Mouse (Mus musculus) cerebellum, adult 2 months (tissue): ENCODE measurements at regions not wholly inside any gene's neighbourhood (a gene's known extent, or its start where the extent isn't known, plus 50 kb on each side); places are given as distances from the start of the nearest gene placed in this dataset.

Experiments used
- DNase-seq, 2 experiments: peaks; one replicate each; pipeline ENCODE4 v3.0.0; 2021
- H3K27ac ChIP-seq: fragments of 200-500 bp; 2 replicates; pipeline ENCODE4 v1.5.1; 2012; ENCODE audit warnings: low read length, control low read depth, inconsistent platforms; ENCODE audit not compliant: insufficient read depth
- H3K27me3 ChIP-seq: fragments of 200-500 bp; 2 replicates; pipeline ENCODE4 v1.6.1; 2012; ENCODE audit warnings: inconsistent platforms, mild to moderate bottlenecking, low read length, moderate library complexity; ENCODE audit not compliant: control insufficient read depth, insufficient read depth
- H3K4me1 ChIP-seq: fragments of 200-500 bp; 2 replicates; pipeline ENCODE4 v1.6.1; 2011; ENCODE audit warnings: low read length; ENCODE audit not compliant: control insufficient read depth, insufficient read depth
- H3K4me3 ChIP-seq: fragments of 200-500 bp; replicated peaks from 2 replicates; pipeline ENCODE3; 2011; ENCODE audit warnings: mild to moderate bottlenecking, low read depth, low read length, control low read depth; ENCODE audit not compliant: insufficient read depth
- CTCF ChIP-seq: fragments of 200-500 bp; IDR thresholded peaks from 2 replicates; pipeline ENCODE4 v1.5.1; 2011; ENCODE audit warnings: low read depth, mild to moderate bottlenecking, control low read depth, low read length, moderate library complexity, borderline replicate concordance; ENCODE audit not compliant: insufficient read depth
- POLR2A ChIP-seq: fragments of 200-500 bp; IDR thresholded peaks from 2 replicates; pipeline ENCODE4 v1.6.1; 2011; ENCODE audit warnings: low read length, control low read depth, borderline replicate concordance; ENCODE audit not compliant: insufficient read depth
- WGBS: fragments of 180-500 bp; shearing (Covaris S2); methylation state at CpG from one replicate; pipeline ENCODE4 v1.1.7; 2018; 5-methylcytosine and 5-hydroxymethylcytosine counted together

GRCm38 (mm10) chr4:153727896-153728422 is 229.1 kb upstream of the A430005L14Rik start:
- H3K27me3 ChIP-seq, result no peaks in the 10 kb centered on the region; the same call in 1 of the 2 replicates
- H3K27ac ChIP-seq, result no peak overlapping the region
- DNase-seq, result no peak
- TF ChIP-seq POLR2A, result no peak
- TF ChIP-seq CTCF, result no peak
- 34% methylated on average over 10 of the region's 10 CpGs for WGBS
- H3K4me3 ChIP-seq, result no peak overlapping the region
- no peaks in the 10 kb centered on the region for H3K4me1 ChIP-seq

GRCm38 (mm10) chr4:153738088-153738487 is 218.9 kb upstream of the A430005L14Rik start:
- WGBS, result 84% methylated on average over 11 of the region's 11 CpGs
- Histone ChIP-seq H3K27ac (no peak overlapping the region), H3K27me3 (peaks cover 1% of the 10 kb centered on the region; the same call in 1 of the 2 replicates), H3K4me1 (peaks cover 3% of the 10 kb centered on the region; the same call in 1 of the 2 replicates), H3K4me3 (no peak overlapping the region)
- TF ChIP-seq POLR2A (no peak), CTCF (no peak)
- DNase-seq, result no peak

- WGBS, result 90% methylated on average over 10 of the region's 10 CpGs
- TF ChIP-seq CTCF, result no peak
- no peak for TF ChIP-seq POLR2A
- DNase-seq, result no peak
Observed at GRCm38 (mm10) chr4:153742241-153742640, 214.8 kb upstream of the A430005L14Rik start.

GRCm38 (mm10) chr4:153752791-153753190 is 204.2 kb upstream of the A430005L14Rik start:
- Histone ChIP-seq H3K27ac (no peak overlapping the region), H3K4me3 (no peak overlapping the region), H3K27me3 (no peaks in the 10 kb centered on the region; the same call in 1 of the 2 replicates), H3K4me1 (no peaks in the 10 kb centered on the region)
- no peak for TF ChIP-seq CTCF
- TF ChIP-seq POLR2A, result no peak
- no peak for DNase-seq
- 71% methylated on average over 6 of the region's 6 CpGs for WGBS

More at GRCm38 (mm10) chr4:153742241-153742640, 214.8 kb upstream of the A430005L14Rik start:
- no peak overlapping the region for H3K27ac ChIP-seq
- no peak overlapping the region for H3K4me3 ChIP-seq
- peaks cover 3% of the 10 kb centered on the region; the same call in 1 of the 2 replicates for H3K4me1 ChIP-seq
- H3K27me3 ChIP-seq, result peaks cover 1% of the 10 kb centered on the region; the same call in 1 of the 2 replicates

GRCm38 (mm10) chr4:153758323-153758722 is 198.7 kb upstream of the A430005L14Rik start:
- no peaks in the 10 kb centered on the region for H3K4me1 ChIP-seq
- no peak overlapping the region for H3K27ac ChIP-seq
- H3K4me3 ChIP-seq, result no peak overlapping the region
- no peak for TF ChIP-seq CTCF
- no peak for TF ChIP-seq POLR2A
- no peaks in the 10 kb centered on the region for H3K27me3 ChIP-seq
- DNase-seq, result no peak
- 78% methylated on average over 6 of the region's 6 CpGs for WGBS

- no peak for TF ChIP-seq CTCF
- TF ChIP-seq POLR2A, result no peak
- Histone ChIP-seq H3K27ac (no peak overlapping the region), H3K4me1 (no peaks in the 10 kb centered on the region), H3K27me3 (no peaks in the 10 kb centered on the region), H3K4me3 (no peak overlapping the region)
- no peak for DNase-seq
- 7% methylated on average over 8 of the region's 8 CpGs for WGBS
Observed at GRCm38 (mm10) chr4:153758781-153759180, 198.3 kb upstream of the A430005L14Rik start.

- WGBS, result 92% methylated on average over 4 of the region's 4 CpGs
Observed at GRCm38 (mm10) chr4:153760934-153761333, 196.1 kb upstream of the A430005L14Rik start.

GRCm38 (mm10) chr4:153763413-153763812 is 193.6 kb upstream of the A430005L14Rik start:
- H3K4me3 ChIP-seq, result no peak overlapping the region
- DNase-seq, result no peak
- H3K27ac ChIP-seq, result no peak overlapping the region
- TF ChIP-seq CTCF, result no peak
- no peak for TF ChIP-seq POLR2A
- WGBS, result 34% methylated on average over 10 of the region's 10 CpGs
- H3K4me1 ChIP-seq, result no peaks in the 10 kb centered on the region
- no peaks in the 10 kb centered on the region; the same call in none of the 2 replicates for H3K27me3 ChIP-seq

More at GRCm38 (mm10) chr4:153760934-153761333, 196.1 kb upstream of the A430005L14Rik start:
- no peaks in the 10 kb centered on the region for H3K4me1 ChIP-seq
- H3K4me3 ChIP-seq, result no peak overlapping the region
- H3K27ac ChIP-seq, result no peak overlapping the region
- TF ChIP-seq CTCF (no peak), POLR2A (no peak)
- DNase-seq, result no peak
- H3K27me3 ChIP-seq, result no peaks in the 10 kb centered on the region; the same call in 1 of the 2 replicates
